Mouse (Mus musculus) intestine, embryonic 14.5 days (tissue): Measurements from ENCODE around the gene Nfatc4. TPM values are rescaled to one million over a fixed set of nuclear protein-coding genes. Genes with fewer than 3 reads are reported as not detected.

Source experiments
- ATAC-seq: fragments of 200-750 bp; cut with Nextera tagmentation; replicated peaks from 2 replicates; pipeline ENCODE4 v1.8.0; 2017; ENCODE audit warnings: low read depth, moderate number of reproducible peaks, moderate TSS enrichment, moderate library complexity; ENCODE audit not compliant: low FRiP score, low TSS enrichment
- DNase-seq: peaks from one replicate; pipeline ENCODE4 v3.0.0-alpha.2; 2018; ENCODE audit warnings: low spot score
- H3K27ac ChIP-seq: fragments of 300-500 bp; sonication (generic); 2 replicates; pipeline ENCODE4 v1.5.1; 2014; ENCODE audit warnings: low read depth, mild to moderate bottlenecking, control low read depth
- H3K27me3 ChIP-seq: fragments of 300-500 bp; sonication (generic); replicated peaks from 2 replicates; pipeline ENCODE4 v1.6.1; 2014; ENCODE audit warnings: low read length, control low read depth; ENCODE audit not compliant: control insufficient read depth, insufficient read depth
- H3K36me3 ChIP-seq: fragments of 300-500 bp; sonication (generic); 2 replicates; pipeline ENCODE4 v1.6.1; 2014; ENCODE audit warnings: low read length, control low read depth; ENCODE audit not compliant: control insufficient read depth, insufficient read depth
- H3K4me1 ChIP-seq: fragments of 300-500 bp; sonication (generic); replicated peaks from 2 replicates; pipeline ENCODE4 v1.6.1; 2014; ENCODE audit warnings: low read length, control low read depth, mixed read lengths; ENCODE audit not compliant: control insufficient read depth, insufficient read depth
- H3K4me2 ChIP-seq: fragments of 300-500 bp; sonication (generic); 2 replicates; pipeline ENCODE4 v1.6.1; 2014; ENCODE audit warnings: low read length
- H3K4me3 ChIP-seq: fragments of 300-500 bp; sonication (generic); 2 replicates; pipeline ENCODE4 v1.5.1; 2014; ENCODE audit warnings: low read depth, low read length, control low read depth, mixed read lengths
- H3K9ac ChIP-seq: fragments of 300-500 bp; sonication (generic); 2 replicates; pipeline ENCODE4 v1.6.1; 2014; ENCODE audit warnings: mild to moderate bottlenecking, low read length
- H3K9me3 ChIP-seq: fragments of 300-500 bp; sonication (generic); 2 replicates; pipeline ENCODE4 v1.6.1; 2016; ENCODE audit warnings: low read length, control low read depth; ENCODE audit not compliant: control insufficient read depth
- WGBS: fragments of 180-500 bp; shearing (Covaris S2); extraction: QIAGEN DNeasy Blood & Tissue Kit; methylation state at CpG from one replicate; pipeline ENCODE4 v1.1.7; 2014; 5-methylcytosine and 5-hydroxymethylcytosine counted together
- polyA plus RNA-seq: library from polyadenylated mRNA; unstranded; fragments of >200 nt; fragmentation: Nextera tagmentation; extraction: Ambion mirVana; gene quantifications from 2 replicates; pipeline ENCODE4 v1.2.1, GENCODE M21; 2014

Gene Nfatc4
- polyA plus RNA-seq, 1 experiment from 2014 or later, result 34.3 TPM

- H3K27ac ChIP-seq, result no peak overlapping the region
- peaks cover 19% of the 10 kb centered on the region for H3K4me1 ChIP-seq
- peaks cover 21% of the 10 kb centered on the region for H3K27me3 ChIP-seq
- DNase-seq (no peak), ATAC-seq (no peak)
- peak overlapping the region; percentile 79 for H3K4me2 ChIP-seq
- H3K9me3 ChIP-seq, result no peaks in the 10 kb centered on the region
- peak overlapping the region; percentile 17; the same call in 1 of the 2 replicates for H3K9ac ChIP-seq
- H3K36me3 ChIP-seq, result no peaks in the 10 kb centered on the region
- H3K4me3 ChIP-seq, result peak overlapping the region; percentile 45
- WGBS, result 63% methylated on average over 9 of the region's 9 CpGs
These were observed 40.5 kb upstream of the Nfatc4 start for GRCm38 (mm10) chr14:55782361-55782960.

- Histone ChIP-seq H3K9me3 (no peaks in the 10 kb centered on the region), H3K27ac (peak overlapping the region; percentile 33; the same call in 1 of the 2 replicates), H3K27me3 (peaks cover 25% of the 10 kb centered on the region), H3K4me3 (peak overlapping the region; percentile 45), H3K9ac (peak overlapping the region; percentile 44), H3K36me3 (no peaks in the 10 kb centered on the region), H3K4me1 (peaks cover 19% of the 10 kb centered on the region), H3K4me2 (peak overlapping the region; percentile 79)
- WGBS, result 3% methylated on average over 29 of the region's 31 CpGs
- ATAC-seq (no peak; the same call in 1 of the 2 replicates), DNase-seq (peak; percentile 66)
These were observed 39.6 kb upstream of the Nfatc4 start for GRCm38 (mm10) chr14:55783171-55783957.

GRCm38 (mm10) chr14:55783958-55784235, 39.0 kb upstream of the Nfatc4 start, which contains the start of gene Adcy4:
Gene Adcy4, minus strand, starts transcription at chr14:55784095.
- WGBS, result 12% methylated on average over 13 of the region's 13 CpGs
- Histone ChIP-seq H3K36me3 (no peaks in the 10 kb centered on the region), H3K9me3 (no peaks in the 10 kb centered on the region), H3K4me1 (peaks cover 19% of the 10 kb centered on the region), H3K27ac (peak within 1 kb of the TSS; percentile 33; the same call in 1 of the 2 replicates), H3K4me3 (peak within 1 kb of the TSS; percentile 45), H3K4me2 (peak within 1 kb of the TSS; percentile 79), H3K9ac (peak within 1 kb of the TSS; percentile 44), H3K27me3 (peaks cover 25% of the 10 kb centered on the region)
- DNase-seq (no peak), ATAC-seq (no peak)

- DNase-seq (no peak), ATAC-seq (no peak)
- Histone ChIP-seq H3K4me2 (no peak overlapping the region), H3K4me1 (peaks cover 19% of the 10 kb centered on the region), H3K9ac (no peak overlapping the region), H3K27me3 (peaks cover 25% of the 10 kb centered on the region), H3K9me3 (no peaks in the 10 kb centered on the region), H3K36me3 (no peaks in the 10 kb centered on the region), H3K4me3 (no peak overlapping the region), H3K27ac (no peak overlapping the region)
- 36% methylated on average over 6 of the region's 6 CpGs for WGBS
These were observed 37.7 kb upstream of the Nfatc4 start for GRCm38 (mm10) chr14:55785195-55785594.

- Histone ChIP-seq H3K4me2 (peak overlapping the region; percentile 89), H3K4me3 (peak overlapping the region; percentile 54), H3K27ac (no peak overlapping the region), H3K36me3 (no peaks in the 10 kb centered on the region), H3K27me3 (peaks cover 25% of the 10 kb centered on the region), H3K9ac (peak overlapping the region; percentile 53), H3K9me3 (no peaks in the 10 kb centered on the region), H3K4me1 (peaks cover 10% of the 10 kb centered on the region)
- 42% methylated on average over 11 of the region's 11 CpGs for WGBS
- no peak for DNase-seq
- ATAC-seq, result no peak
These were observed 35.2 kb upstream of the Nfatc4 start for GRCm38 (mm10) chr14:55787731-55788130.

- H3K27me3 ChIP-seq, result peaks cover 25% of the 10 kb centered on the region
- H3K36me3 ChIP-seq, result no peaks in the 10 kb centered on the region
- peak within 1 kb of the TSS; percentile 54 for H3K4me3 ChIP-seq
- H3K27ac ChIP-seq, result no peak within 1 kb of the TSS
- H3K4me1 ChIP-seq, result peaks cover 7% of the 10 kb centered on the region
- peak; percentile 75 for DNase-seq
- peak; percentile 44; the same call in 1 of the 2 replicates for ATAC-seq
- H3K9ac ChIP-seq, result peak within 1 kb of the TSS; percentile 53
- H3K4me2 ChIP-seq, result peak within 1 kb of the TSS; percentile 89
- H3K9me3 ChIP-seq, result no peaks in the 10 kb centered on the region
- 4% methylated on average over 40 of the region's 40 CpGs for WGBS
These were observed 34.5 kb upstream of the Nfatc4 start, which contains the start of gene Ripk3 for GRCm38 (mm10) chr14:55788256-55789050. Gene Ripk3, minus strand, starts transcription at chr14:55788865.

GRCm38 (mm10) chr14:55793461-55793860, 29.5 kb upstream of the Nfatc4 start:
- H3K27ac ChIP-seq, result no peak overlapping the region

GRCm38 (mm10) chr14:55793946-55794345, 29.0 kb upstream of the Nfatc4 start:
- H3K36me3 ChIP-seq, result no peaks in the 10 kb centered on the region
- H3K27me3 ChIP-seq, result no peaks in the 10 kb centered on the region
- no peak overlapping the region for H3K27ac ChIP-seq
- H3K4me3 ChIP-seq, result no peak overlapping the region
- no peak for ATAC-seq
- no peak overlapping the region for H3K9ac ChIP-seq
- no peaks in the 10 kb centered on the region for H3K9me3 ChIP-seq
- 67% methylated on average over 2 of the region's 2 CpGs for WGBS
- no peak overlapping the region for H3K4me2 ChIP-seq
- peaks cover 4% of the 10 kb centered on the region; the same call in 1 of the 2 replicates for H3K4me1 ChIP-seq
- no peak for DNase-seq

More at GRCm38 (mm10) chr14:55793461-55793860, 29.5 kb upstream of the Nfatc4 start:
- Histone ChIP-seq H3K36me3 (no peaks in the 10 kb centered on the region), H3K27me3 (no peaks in the 10 kb centered on the region), H3K9me3 (no peaks in the 10 kb centered on the region), H3K4me2 (no peak overlapping the region), H3K4me1 (peaks cover 4% of the 10 kb centered on the region; the same call in 1 of the 2 replicates), H3K9ac (no peak overlapping the region), H3K4me3 (no peak overlapping the region)
- WGBS, result 61% methylated on average over 2 of the region's 2 CpGs
- DNase-seq, result no peak
- ATAC-seq, result no peak
